Mouse (Mus musculus): Measurements from ENCODE around the gene Gm12166. TPM values are rescaled to one million over a fixed set of nuclear protein-coding genes. Genes with fewer than 3 reads are reported as not detected.

The Gm12166 gene
- polyA plus RNA-seq (2015; fragmentation: Illumina TruSeq; extraction: RNeasy Lipid Tissue Mini Kit (QIAGEN cat#74804); ENCODE audit: low read depth, low replicate concordance): 1.5 TPM

GRCm38 (mm10) chr11:46052105-46052659, at the start of gene Gm12166:
TSS of gene Gm12166 (minus strand) at chr11:46052321.

GRCm38 (mm10) chr11:46055896-46056769, 4.0 kb upstream of the Gm12166 start, which contains the start of gene Adam19:
TSS of gene Adam19 (plus strand) at chr11:46055992.

Other genes starting within 250 kb of the Gm12166 start
- 38.4 TPM for gene Clint1, start 200.3 kb downstream of the Gm12166 start, polyA plus RNA-seq (2015; fragmentation: Illumina TruSeq; extraction: RNeasy Lipid Tissue Mini Kit (QIAGEN cat#74804); ENCODE audit: low read depth, low replicate concordance)
- gene Lsm11, start 107.4 kb downstream of the Gm12166 start, polyA plus RNA-seq (2015; fragmentation: Illumina TruSeq; extraction: RNeasy Lipid Tissue Mini Kit (QIAGEN cat#74804); ENCODE audit: low read depth, low replicate concordance): 11.8 TPM
- 11.6 TPM for gene Thg1l, start 96.8 kb downstream of the Gm12166 start, polyA plus RNA-seq (2015; fragmentation: Illumina TruSeq; extraction: RNeasy Lipid Tissue Mini Kit (QIAGEN cat#74804); ENCODE audit: low read depth, low replicate concordance)
- gene Sox30, start 72.0 kb downstream of the Gm12166 start, polyA plus RNA-seq (2015; fragmentation: Illumina TruSeq; extraction: RNeasy Lipid Tissue Mini Kit (QIAGEN cat#74804); ENCODE audit: low read depth, low replicate concordance): 0.15 TPM
- gene Adam19, start 3.7 kb upstream of the Gm12166 start, polyA plus RNA-seq (2015; fragmentation: Illumina TruSeq; extraction: RNeasy Lipid Tissue Mini Kit (QIAGEN cat#74804); ENCODE audit: low read depth, low replicate concordance): 8.6 TPM
- gene Nipal4, start 114.2 kb upstream of the Gm12166 start, polyA plus RNA-seq (2015; fragmentation: Illumina TruSeq; extraction: RNeasy Lipid Tissue Mini Kit (QIAGEN cat#74804); ENCODE audit: low read depth, low replicate concordance): 4.3 TPM
- gene Fndc9, start 183.2 kb upstream of the Gm12166 start, polyA plus RNA-seq (2015; fragmentation: Illumina TruSeq; extraction: RNeasy Lipid Tissue Mini Kit (QIAGEN cat#74804); ENCODE audit: low read depth, low replicate concordance): 3.2 TPM